Mouse (Mus musculus): ENCODE results near the gene Carmil3.

Carmil3 gene

DNA sequence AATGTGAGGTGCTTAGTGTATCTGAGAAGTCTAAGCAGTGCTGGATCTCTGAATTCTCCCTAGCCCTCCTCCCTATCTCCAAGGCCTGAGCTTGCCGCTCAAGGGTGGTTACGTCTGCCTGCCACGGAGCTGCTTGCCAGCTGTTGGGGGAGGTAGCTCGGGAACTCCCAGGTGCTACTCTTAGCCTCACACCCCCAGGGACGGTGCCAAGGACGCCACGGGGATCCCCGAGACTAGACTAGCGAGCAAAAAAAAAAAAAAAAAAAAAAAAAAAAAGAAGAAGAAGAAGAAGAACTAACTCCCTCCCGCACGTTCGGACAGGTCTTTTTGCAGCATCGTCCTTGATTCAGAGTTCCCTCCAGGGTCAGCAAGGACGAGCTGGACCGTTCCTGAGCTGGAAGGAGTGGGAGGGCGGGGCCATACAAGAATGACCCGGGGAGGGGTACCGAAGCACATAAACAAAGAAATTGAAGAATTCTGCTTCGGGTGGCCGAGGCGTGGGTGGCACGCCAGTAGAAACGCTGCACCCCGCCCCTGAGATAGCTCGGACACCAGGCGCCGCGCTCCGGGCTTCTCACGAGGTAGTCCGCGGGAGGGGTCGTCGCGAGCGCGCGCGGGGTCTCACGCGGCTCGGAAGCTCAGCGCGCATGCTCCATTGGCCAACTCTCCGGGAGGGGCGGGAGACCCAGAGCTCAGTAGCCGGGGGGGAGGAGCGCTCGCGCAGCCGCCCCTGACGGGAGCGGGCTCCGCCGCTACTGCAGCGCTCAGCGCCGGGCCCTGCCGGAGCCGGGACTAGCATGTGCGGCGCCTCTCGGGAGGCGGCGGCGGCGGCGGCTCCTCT, at the start of gene Carmil3:
Gene Carmil3, plus strand, starts transcription at position 291 of the 841 bp plus-strand sequence.
- DNase-seq (ENCODE audit: low spot score): peak; percentile 35

- DNase-seq (ENCODE audit: low spot score): no peak
Observed at GRCm38 (mm10) chr14:55457693-55458092, 32.8 kb upstream of the Carmil3 start.

GRCm38 (mm10) chr14:55458273-55458672, 32.2 kb upstream of the Carmil3 start:
- peak; percentile 37 for DNase-seq (ENCODE audit: low spot score)

GRCm38 (mm10) chr14:55458761-55459160, 31.7 kb upstream of the Carmil3 start:
- no peak for DNase-seq (ENCODE audit: low spot score)

DNA sequence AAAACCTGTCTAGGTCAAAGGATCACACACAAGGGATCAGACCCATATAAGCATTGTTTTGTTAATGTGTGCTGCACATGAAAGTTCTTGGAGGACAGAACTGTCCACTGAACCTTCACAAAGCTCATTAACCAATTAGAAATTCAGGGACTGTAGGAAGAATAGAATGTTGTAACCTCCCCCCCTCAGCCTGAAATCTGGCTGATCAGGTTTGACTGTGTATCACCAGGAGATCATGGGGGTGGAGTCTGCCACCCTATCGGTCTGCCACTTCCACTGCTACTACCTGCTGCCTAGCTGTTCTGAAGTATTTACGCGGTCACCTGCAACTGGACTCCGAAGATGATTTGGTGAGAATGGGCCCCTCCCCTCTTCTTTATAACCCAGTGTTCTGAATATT, 30.7 kb upstream of the Carmil3 start:
- no peak for DNase-seq (ENCODE audit: low spot score)

DNA sequence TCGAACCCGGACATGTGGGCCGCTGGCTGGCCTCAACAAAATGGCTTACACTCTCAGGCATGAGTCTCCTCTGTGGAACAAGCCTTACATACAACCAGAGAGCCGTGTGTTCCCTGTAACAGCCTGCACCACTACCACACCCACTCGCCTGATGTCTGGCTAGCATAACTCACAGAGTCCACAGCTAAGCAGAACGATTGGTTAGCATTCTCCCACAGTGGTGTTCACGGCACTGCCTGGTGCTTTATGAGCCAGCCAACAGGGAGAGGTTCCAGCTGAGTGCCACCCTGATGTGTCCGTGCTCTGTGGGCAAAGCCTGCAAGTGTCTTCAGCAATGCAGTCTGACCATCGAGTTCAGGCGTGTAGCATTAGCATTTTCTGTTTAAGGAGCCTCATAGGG, 30.2 kb upstream of the Carmil3 start:
- no peak for DNase-seq (ENCODE audit: low spot score)

DNA sequence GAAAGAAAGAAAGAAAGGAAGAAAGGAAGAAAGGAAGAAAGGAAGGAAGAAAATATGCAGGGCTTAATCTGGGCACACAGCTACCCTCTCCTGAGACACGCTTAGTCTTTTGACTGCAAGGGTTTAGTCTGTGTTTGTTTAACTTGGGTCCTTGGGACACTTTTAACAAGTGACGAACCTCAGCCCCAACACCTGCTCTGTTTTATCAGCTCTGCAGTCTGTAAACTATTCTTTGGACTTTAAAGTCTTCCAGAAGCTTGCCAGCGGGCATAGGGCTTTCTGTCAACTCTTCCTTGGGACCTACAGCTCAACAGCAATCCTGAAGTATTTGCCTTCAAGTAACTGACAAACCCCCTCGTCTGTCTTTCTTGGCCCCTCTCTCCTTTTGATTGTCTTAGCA, 28.7 kb upstream of the Carmil3 start:
- no peak for DNase-seq (ENCODE audit: low spot score)

- no peak for DNase-seq (ENCODE audit: low spot score)
Observed at GRCm38 (mm10) chr14:55466481-55466880, 24.0 kb upstream of the Carmil3 start.

DNA sequence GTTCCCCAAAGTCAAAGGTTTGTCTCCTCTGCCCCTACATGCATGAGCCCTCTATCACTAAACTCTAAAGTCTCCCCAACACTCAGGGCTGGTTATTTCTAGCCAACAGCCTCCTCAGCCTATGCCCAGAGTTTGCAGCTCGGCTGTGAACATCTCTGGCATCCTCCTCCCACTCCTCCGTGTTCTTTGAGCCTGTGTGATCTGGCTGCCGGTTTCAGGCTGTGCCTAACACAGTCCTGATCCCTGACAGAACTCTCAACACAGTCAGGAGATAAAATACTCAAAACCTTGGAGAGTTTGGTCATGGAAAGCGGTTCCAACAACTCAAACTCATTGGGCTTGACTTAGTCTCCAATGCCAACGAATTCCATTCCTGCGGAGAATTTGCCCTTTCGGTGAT, 23.3 kb upstream of the Carmil3 start:
- DNase-seq (ENCODE audit: low spot score): no peak

DNA sequence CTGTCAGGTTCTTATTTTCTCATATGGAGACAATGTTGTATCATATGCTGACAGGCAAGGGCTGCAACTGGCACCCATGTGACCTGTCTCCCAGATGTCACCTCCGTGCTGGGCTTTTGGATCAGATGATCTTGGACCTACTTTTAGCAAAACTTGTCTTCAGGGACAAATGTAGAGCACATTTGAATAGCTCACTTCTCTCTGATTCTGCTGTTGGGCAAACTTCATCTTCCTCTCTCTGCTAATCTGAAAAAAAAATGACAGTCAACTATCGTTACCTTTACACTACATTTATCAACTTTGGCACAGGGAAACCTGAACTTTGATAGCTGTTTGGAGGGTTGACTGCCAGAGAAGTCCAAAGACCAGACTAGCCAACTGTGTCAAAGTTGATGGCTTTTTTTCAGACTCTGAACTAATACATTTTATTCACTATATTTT, 22.1 kb upstream of the Carmil3 start:
- DNase-seq (ENCODE audit: low spot score): no peak

DNA sequence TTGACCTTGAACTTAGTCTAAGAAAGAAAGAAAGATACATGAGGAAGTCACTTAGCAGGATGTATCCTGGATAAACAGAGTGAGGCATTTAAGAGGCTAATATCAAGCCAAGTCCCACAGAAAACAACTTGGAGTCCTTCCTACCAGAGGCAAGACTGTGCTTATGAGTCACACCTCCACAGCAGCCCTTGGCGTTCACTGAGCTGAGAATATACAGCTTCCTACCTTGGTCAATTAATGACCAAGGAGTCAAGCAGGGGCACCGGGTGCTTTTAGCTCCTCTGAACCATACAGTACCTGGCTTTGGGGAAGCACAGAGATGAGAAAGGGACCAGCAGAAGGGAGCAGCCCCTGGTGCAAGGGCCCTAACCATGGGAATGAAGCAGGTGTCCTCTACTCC, 21.4 kb upstream of the Carmil3 start:
- DNase-seq (ENCODE audit: low spot score): no peak

- DNase-seq (ENCODE audit: low spot score): no peak
Observed at GRCm38 (mm10) chr14:55469821-55470220, 20.6 kb upstream of the Carmil3 start.

GRCm38 (mm10) chr14:55470806-55471205, 19.6 kb upstream of the Carmil3 start:
- DNase-seq (ENCODE audit: low spot score): no peak

- no peak for DNase-seq (ENCODE audit: low spot score)
Observed at GRCm38 (mm10) chr14:55475654-55476053, 14.8 kb upstream of the Carmil3 start.

- no peak for DNase-seq (ENCODE audit: low spot score)
Observed at GRCm38 (mm10) chr14:55477421-55477820, 13.0 kb upstream of the Carmil3 start.

- no peak for DNase-seq (ENCODE audit: low spot score)
Observed at GRCm38 (mm10) chr14:55477829-55478228, 12.6 kb upstream of the Carmil3 start.

DNA sequence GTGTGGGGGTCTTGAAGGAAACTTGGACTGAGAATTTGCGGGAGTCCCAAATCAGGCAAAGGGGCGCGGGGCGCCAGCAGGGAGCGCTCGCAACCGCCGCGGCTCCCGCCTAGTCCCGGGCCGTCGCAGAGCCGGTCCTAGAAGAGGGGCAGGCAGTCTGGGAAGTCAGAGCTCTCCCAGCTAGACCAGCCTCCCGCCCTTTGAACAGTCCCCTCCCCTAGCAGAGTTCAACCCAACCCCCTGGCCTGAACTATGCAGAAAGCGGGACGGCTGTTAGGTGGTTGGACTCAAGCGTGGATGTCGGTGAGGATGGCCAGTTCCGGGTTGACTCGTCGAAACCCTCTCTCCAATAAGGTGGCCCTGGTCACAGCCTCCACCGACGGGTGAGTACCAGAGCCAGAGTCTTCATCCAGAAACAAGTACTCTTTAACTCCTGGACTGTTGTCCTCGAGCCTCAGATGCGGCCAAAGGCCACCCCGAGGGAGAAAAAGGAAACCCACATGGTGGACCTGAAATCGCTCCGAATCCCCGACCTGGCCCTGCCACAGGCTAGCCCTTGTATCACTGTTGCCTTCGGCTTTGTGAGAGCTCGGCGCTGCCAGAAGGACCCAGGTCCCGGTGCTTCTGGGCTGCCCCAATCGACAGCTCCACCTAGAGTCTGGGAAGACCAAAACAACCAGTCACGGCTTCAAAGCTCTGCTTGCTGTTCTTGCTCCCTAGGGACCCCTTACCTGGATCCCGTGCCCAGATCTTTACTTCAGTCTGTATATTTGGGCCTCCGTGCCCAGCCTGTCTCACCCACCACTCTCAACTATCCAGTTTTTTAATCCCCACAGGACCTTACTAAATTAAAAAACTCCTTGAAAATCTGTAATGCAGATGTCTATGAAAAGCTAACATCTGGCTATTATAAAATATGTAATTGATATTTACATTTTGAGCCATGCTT, 11.5 kb upstream of the Carmil3 start, which contains the start of gene Dhrs4:
Gene Dhrs4, plus strand, starts transcription at position 108 of the 949 bp plus-strand sequence.
- DNase-seq (ENCODE audit: low spot score): peak; percentile 72

DNA sequence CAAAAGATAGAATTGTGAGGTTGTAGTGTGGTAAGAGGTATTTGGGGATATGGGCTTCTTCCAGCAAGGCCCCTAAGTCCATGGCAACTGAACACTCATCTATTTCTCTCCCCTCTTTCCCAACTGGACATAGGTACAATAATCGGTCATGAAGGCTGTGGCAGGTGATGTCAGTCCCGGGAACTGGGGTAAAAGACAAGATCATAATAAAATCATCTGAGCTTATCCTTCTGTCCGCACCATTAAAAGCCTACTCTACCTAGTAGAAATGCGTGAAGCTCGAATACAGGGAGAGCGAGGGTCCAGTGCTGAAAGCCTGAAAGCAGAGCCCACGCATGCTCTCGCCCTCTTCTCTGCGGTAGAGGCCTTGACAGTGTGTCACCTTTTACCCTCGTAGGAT, 10.8 kb upstream of the Carmil3 start:
- DNase-seq (ENCODE audit: low spot score): no peak

DNA sequence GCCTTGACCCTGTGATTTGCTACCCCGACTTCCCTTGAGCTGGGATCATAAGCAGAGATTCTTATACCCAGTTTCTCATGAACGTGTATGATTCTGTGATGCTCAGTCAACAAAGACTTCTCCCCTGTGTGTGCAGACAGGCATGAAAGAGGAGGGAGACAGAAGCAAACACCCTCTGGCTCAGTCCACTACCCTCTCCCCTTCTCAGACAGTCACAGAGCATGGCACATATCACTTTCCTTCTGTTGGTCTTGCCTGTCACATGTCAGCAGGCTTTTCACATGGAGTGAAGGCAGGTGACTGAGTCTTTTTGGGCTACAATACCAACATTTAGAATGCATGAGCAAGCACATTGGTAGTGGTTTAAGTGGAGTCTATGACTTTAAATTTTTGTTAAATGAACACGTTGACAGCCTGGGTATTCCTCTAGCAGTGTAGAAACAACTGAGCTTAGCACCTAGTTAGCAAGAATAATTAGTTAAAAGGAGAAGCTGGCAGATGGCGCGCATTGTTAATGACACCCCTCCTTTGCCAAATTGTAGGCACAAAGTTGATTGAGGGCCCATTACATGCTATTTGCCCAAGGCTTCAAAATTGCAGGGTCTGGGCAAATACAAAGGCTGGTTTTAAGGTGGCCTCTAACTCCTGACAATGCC, 5.9 kb upstream of the Carmil3 start:
- DNase-seq (ENCODE audit: low spot score): no peak

DNA sequence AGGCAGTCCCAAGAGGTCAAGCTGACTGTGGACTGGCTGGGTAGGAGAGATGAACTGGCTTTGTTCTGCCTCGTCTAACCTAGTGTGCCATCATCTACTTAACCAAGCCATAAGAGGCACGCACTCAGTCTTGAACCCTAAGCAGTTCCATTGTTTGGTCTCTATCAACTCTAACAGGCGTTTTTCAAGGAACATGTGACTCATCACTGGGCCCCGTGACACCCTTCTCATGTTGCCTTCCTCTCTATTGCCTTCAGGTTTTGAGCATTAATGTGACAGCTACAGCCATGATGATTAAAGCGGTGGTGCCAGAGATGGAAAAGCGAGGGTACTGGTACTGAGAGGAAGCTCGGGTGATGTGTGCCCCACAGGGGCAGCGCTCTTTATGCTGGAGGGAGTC, 3.6 kb upstream of the Carmil3 start:
- no peak for DNase-seq (ENCODE audit: low spot score)

DNA sequence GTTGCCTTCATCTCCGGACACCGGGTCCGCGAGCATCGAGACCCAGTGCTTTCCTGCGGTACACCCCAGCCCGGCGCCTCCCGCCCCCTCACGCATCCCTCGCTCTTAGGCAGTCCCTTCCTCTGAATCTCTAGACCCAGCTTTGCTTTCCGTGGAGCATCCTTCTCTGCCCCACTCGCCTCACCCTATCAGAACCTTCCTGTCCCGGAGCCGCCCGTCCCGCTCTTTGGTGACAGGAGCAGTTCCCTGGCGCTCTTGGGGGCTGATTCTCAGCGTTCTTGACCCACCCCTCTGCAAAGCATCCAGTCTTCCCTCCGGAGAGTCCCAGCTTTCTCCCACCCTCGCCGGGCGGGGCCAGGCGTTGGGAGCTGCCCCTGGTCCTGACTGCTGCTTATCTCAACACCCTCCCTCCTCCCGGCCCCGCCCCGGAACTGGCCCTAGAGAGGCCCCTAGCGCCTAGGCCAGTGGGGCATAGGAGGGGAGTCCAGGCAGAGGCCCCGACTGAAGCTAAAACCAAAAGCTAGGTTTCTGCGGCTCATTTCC, 911 bp downstream of the Carmil3 start:
- DNase-seq (ENCODE audit: low spot score): peak; percentile 42

- DNase-seq (ENCODE audit: low spot score): no peak
Observed at GRCm38 (mm10) chr14:55492103-55492502, 1.7 kb downstream of the Carmil3 start.

Measured in urinary bladder, postnatal 25 days (tissue).